Mouse (Mus musculus) thymus, postnatal 25 days (tissue): ENCODE results near the gene Gipr.

ENCODE experiments used
- DNase-seq: peaks from one replicate; pipeline ENCODE4 v3.0.0; 2022

Gipr gene

GRCm38 (mm10) chr7:19165656-19166423, at the start of gene Gipr:
Gene Gipr (minus strand): TSS chr7:19166127.
- DNase-seq, result no peak

- DNase-seq, result no peak
Measured at GRCm38 (mm10) chr7:19214940-19215339, 49.0 kb upstream of the Gipr start.

GRCm38 (mm10) chr7:19214369-19214768, 48.4 kb upstream of the Gipr start:
- DNase-seq, result no peak

GRCm38 (mm10) chr7:19213385-19213784, 47.5 kb upstream of the Gipr start:
- DNase-seq, result no peak

- DNase-seq, result peak; percentile 22
Measured at GRCm38 (mm10) chr7:19211996-19212755, 46.2 kb upstream of the Gipr start, which contains the start of gene Gpr4. Gene Gpr4 (plus strand): TSS chr7:19212538.

GRCm38 (mm10) chr7:19211041-19211675, 45.2 kb upstream of the Gipr start:
- DNase-seq, result no peak

- DNase-seq, result no peak
Measured at GRCm38 (mm10) chr7:19210010-19210409, 44.1 kb upstream of the Gipr start.

- DNase-seq, result no peak
Measured at GRCm38 (mm10) chr7:19209494-19209893, 43.6 kb upstream of the Gipr start.

- no peak for DNase-seq
Measured at GRCm38 (mm10) chr7:19208944-19209472, 43.1 kb upstream of the Gipr start.

- DNase-seq, result no peak
Measured at GRCm38 (mm10) chr7:19208201-19208910, 42.4 kb upstream of the Gipr start.

GRCm38 (mm10) chr7:19202065-19202850, 36.3 kb upstream of the Gipr start:
- DNase-seq, result no peak

GRCm38 (mm10) chr7:19201660-19202059, 35.7 kb upstream of the Gipr start:
- no peak for DNase-seq

GRCm38 (mm10) chr7:19197985-19198384, 32.1 kb upstream of the Gipr start:
- peak; percentile 49 for DNase-seq

GRCm38 (mm10) chr7:19196676-19197075, 30.7 kb upstream of the Gipr start:
- peak; percentile 51 for DNase-seq

- no peak for DNase-seq
Measured at GRCm38 (mm10) chr7:19194676-19195075, 28.7 kb upstream of the Gipr start.

GRCm38 (mm10) chr7:19184758-19185157, 18.8 kb upstream of the Gipr start:
- DNase-seq, result no peak

GRCm38 (mm10) chr7:19184250-19184649, 18.3 kb upstream of the Gipr start:
- DNase-seq, result no peak

GRCm38 (mm10) chr7:19180862-19181429, 15.0 kb upstream of the Gipr start:
- DNase-seq, result peak; percentile 64

GRCm38 (mm10) chr7:19179936-19180335, 14.0 kb upstream of the Gipr start:
- no peak for DNase-seq

GRCm38 (mm10) chr7:19179173-19179572, 13.2 kb upstream of the Gipr start:
- peak; percentile 60 for DNase-seq

- DNase-seq, result peak; percentile 84
Measured at GRCm38 (mm10) chr7:19178443-19179092, 12.6 kb upstream of the Gipr start.
